Comparison of ENCODE assay signal across 8 mouse cellular contexts in the genomic region with DNA sequence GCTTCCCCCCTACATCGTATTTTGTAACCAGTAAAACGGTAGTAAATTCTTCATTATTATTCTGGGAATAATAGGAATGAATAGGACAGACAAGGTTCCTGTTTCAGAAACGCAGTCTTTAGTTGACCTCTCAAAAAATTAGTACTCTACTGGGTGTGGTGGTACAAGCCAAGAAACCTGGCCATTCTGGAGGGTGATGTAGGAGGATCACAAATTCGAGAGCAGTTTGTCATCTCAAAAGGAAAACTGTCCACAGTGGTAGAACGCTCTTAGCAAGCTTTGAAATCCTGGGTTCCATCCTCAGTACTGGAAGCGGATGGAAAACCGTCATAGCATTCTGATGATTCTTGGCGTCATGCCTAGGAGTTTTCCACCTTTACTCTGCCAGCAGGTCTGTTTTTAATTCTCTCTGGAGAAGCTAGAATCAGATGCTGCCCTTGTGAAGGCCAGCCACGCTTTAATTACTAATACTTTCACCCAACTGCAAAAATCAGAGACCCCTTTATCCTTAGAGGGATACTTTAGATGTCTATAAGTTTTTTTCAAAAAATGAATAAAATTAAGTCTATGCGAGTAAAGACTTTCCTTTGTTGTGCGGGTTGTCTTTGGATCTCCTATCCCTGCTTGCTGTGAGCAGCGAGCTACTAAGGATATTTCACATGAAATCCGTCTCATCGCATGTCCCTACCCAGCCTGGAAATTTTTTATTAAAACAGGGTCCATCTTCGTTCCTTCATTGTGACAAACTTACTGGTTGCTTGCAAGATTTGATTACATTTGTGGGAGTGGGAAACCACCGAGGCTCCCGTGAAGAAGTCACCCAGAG. TPM values are rescaled to one million over a fixed set of nuclear protein-coding genes. Genes with fewer than 3 reads are reported as not detected.
DNase-seq lines count a peak whose midpoint lies in the region; ATAC-seq and TF ChIP-seq lines count a peak whose summit lies in the region.

No protein-coding gene starts in this region.

- peak overlapping the region; percentile 99 for H3K27ac ChIP-seq in lung, embryonic 14.5 days (ENCODE audit: low read depth)
- H3K27ac ChIP-seq in bone marrow macrophage, adult 2 months (ENCODE audit: insufficient read depth, low read depth, low read length), result peak overlapping the region; percentile 71
- H3K27ac ChIP-seq in forebrain, embryonic 14.5 days (ENCODE audit: low read depth, low read length), result peak overlapping the region; percentile 93

- no peak for TF ChIP-seq POLR2A in bone marrow macrophage, adult 2 months (IDR thresholded peaks at IDR 0.05; ENCODE audit: borderline replicate concordance, low read depth, low read length)

- no peaks in the 10 kb centered on the region for H3K27me3 ChIP-seq in lung, embryonic 14.5 days (ENCODE audit: insufficient read depth, low read length)
- no peaks in the 10 kb centered on the region for H3K27me3 ChIP-seq in forebrain, embryonic 14.5 days (replicated peaks; ENCODE audit: control insufficient read depth, insufficient read depth, low read length)

- H3K4me3 ChIP-seq in lung, embryonic 14.5 days (ENCODE audit: low read depth, low read length), result peak overlapping the region; percentile 88
- peak overlapping the region; percentile 58 for H3K4me3 ChIP-seq in bone marrow macrophage, adult 2 months (ENCODE audit: insufficient read depth, low read length)
- H3K4me3 ChIP-seq in forebrain, embryonic 14.5 days (ENCODE audit: low read depth, low read length), result peak overlapping the region; percentile 87

- peak; percentile 63 for DNase-seq in lung, embryonic 14.5 days
- no peak for DNase-seq in lung, postnatal 25 days (ENCODE audit: low spot score)
- DNase-seq in forebrain, embryonic 14.5 days (ENCODE audit: low spot score), result peak; percentile 46
- peak; percentile 74 for DNase-seq in heart, postnatal 4 days
- DNase-seq in layer of hippocampus, adult 9-10 months (ENCODE audit: low spot score), result peak; percentile 32
- DNase-seq in mesoderm, embryonic 11.5 days (ENCODE audit: low read depth, low spot score), result peak; percentile 17

- H3K36me3 ChIP-seq in lung, embryonic 14.5 days (ENCODE audit: insufficient read depth), result peaks cover 9% of the 10 kb centered on the region
- peaks cover 8% of the 10 kb centered on the region for H3K36me3 ChIP-seq in forebrain, embryonic 14.5 days (ENCODE audit: control insufficient read depth, insufficient read depth, low read length)

- TF ChIP-seq CTCF in lung, embryonic 14.5 days (IDR thresholded peaks at IDR 0.05; ENCODE audit: low read depth), result no peak
- TF ChIP-seq CTCF in bone marrow macrophage, adult 2 months (IDR thresholded peaks at IDR 0.05; ENCODE audit: low read depth, low read length), result no peak

- peak overlapping the region; percentile 56 for H3K9ac ChIP-seq in lung, embryonic 14.5 days
- peak overlapping the region; percentile 60 for H3K9ac ChIP-seq in forebrain, embryonic 14.5 days (ENCODE audit: low read length)

- H3K4me1 ChIP-seq in lung, embryonic 14.5 days (ENCODE audit: insufficient read depth), result 0 out of 2 replicates have a peak, but pooled peaks cover 3% of the 10 kb centered on the region
- peaks cover 5% of the 10 kb centered on the region for H3K4me1 ChIP-seq in bone marrow macrophage, adult 2 months (ENCODE audit: control insufficient read depth, insufficient read depth, low read length)
- peaks cover 20% of the 10 kb centered on the region for H3K4me1 ChIP-seq in forebrain, embryonic 14.5 days (ENCODE audit: control insufficient read depth, insufficient read depth, low read length)

- no peak for ATAC-seq in lung, embryonic 14.5 days (ENCODE audit: insufficient read depth)
- peak; percentile 25 for ATAC-seq in forebrain, embryonic 14.5 days
- ATAC-seq in monocyte, adult 5-6 weeks (replicated peaks; ENCODE audit: insufficient number of reproducible peaks, low FRiP score, low TSS enrichment, poor library complexity, severe bottlenecking), result no peak

- peak overlapping the region; percentile 89 for H3K4me2 ChIP-seq in lung, embryonic 14.5 days
- peak overlapping the region; percentile 82 for H3K4me2 ChIP-seq in forebrain, embryonic 14.5 days (ENCODE audit: low read length)

- H3K9me3 ChIP-seq in lung, embryonic 14.5 days (ENCODE audit: low read depth, low read length), result no peaks in the 10 kb centered on the region
- no peaks in the 10 kb centered on the region for H3K9me3 ChIP-seq in forebrain, embryonic 14.5 days (replicated peaks; ENCODE audit: control insufficient read depth, low read length)

- 25% methylated on average over 17 of the region's 17 CpGs for WGBS in lung, embryonic 14.5 days
- 31% methylated on average over 17 of the region's 17 CpGs for WGBS in forebrain, embryonic 14.5 days

RNA-seq across cellular contexts. Expression of a gene that starts 0.6 kb away (rescaled TPM):
- polyA plus RNA-seq in lung, embryonic 14.5 days (2014; fragmentation: Nextera tagmentation; extraction: Ambion mirVana), result 586 and 611 TPM in 2 replicates
- polyA plus RNA-seq in bone marrow macrophage, adult 2 months (2012; ENCODE audit: insufficient read depth, insufficient read length, missing spikeins), result 151 and 154 TPM in 2 replicates
- 681 and 712 TPM in 2 replicates for polyA plus RNA-seq in forebrain, embryonic 14.5 days (2014; fragmentation: Nextera tagmentation; extraction: Ambion mirVana)
- 100 to 1,000 TPM; 167 to 177 TPM for total RNA-seq in heart, postnatal 4 days (2021)
- 125 to 462 TPM (median 150 TPM) in 3 replicates for total RNA-seq in monocyte, adult 5-6 weeks (2017)

RNA-seq across cellular contexts. Expression of a gene that starts 32.4 kb away (rescaled TPM):
- polyA plus RNA-seq in lung, embryonic 14.5 days (2014; fragmentation: Nextera tagmentation; extraction: Ambion mirVana), result 10.6 and 11.5 TPM in 2 replicates
- polyA plus RNA-seq in bone marrow macrophage, adult 2 months (2012; ENCODE audit: insufficient read depth, insufficient read length, missing spikeins), result 3.8 and 4.0 TPM in 2 replicates
- polyA plus RNA-seq in forebrain, embryonic 14.5 days (2014; fragmentation: Nextera tagmentation; extraction: Ambion mirVana), result 13.2 and 15.3 TPM in 2 replicates
- total RNA-seq in heart, postnatal 4 days (2021), result 1 to 10 TPM; 7.5 to 8.3 TPM
- 8.6 to 12.8 TPM (median 10.5 TPM) in 3 replicates for total RNA-seq in monocyte, adult 5-6 weeks (2017)

RNA-seq across cellular contexts. Expression of a gene that starts 55.8 kb away (rescaled TPM):
- 0.11 and 0.15 TPM in 2 replicates for polyA plus RNA-seq in lung, embryonic 14.5 days (2014; fragmentation: Nextera tagmentation; extraction: Ambion mirVana)
- 0.04 TPM in 1 of 2 replicates, not detected in the other for polyA plus RNA-seq in bone marrow macrophage, adult 2 months (2012; ENCODE audit: insufficient read depth, insufficient read length, missing spikeins)
- polyA plus RNA-seq in forebrain, embryonic 14.5 days (2014; fragmentation: Nextera tagmentation; extraction: Ambion mirVana), result 0.10 TPM in 2 replicates
- under 1 TPM; 0.02 TPM for total RNA-seq in heart, postnatal 4 days (2021)
- 16.9 to 28.6 TPM (median 19.4 TPM) in 3 replicates for total RNA-seq in monocyte, adult 5-6 weeks (2017)
